Mouse (Mus musculus) CH12.LX (cell line): ENCODE measurements around the gene Traip.

Experiments
- CTCF ChIP-seq, 2 experiments: IDR thresholded peaks in 1 of 2; conservative IDR thresholded peaks in 1 of 2; 2 replicates each; pipeline ENCODE4 v1.5.1; 2011 to 2012; ENCODE audit warnings: low read depth in 2 of 2, low read length in 2 of 2, improper control_type of control experiment in 1 of 2, inconsistent platforms in 1 of 2, mild to moderate bottlenecking in 1 of 2, moderate library complexity in 1 of 2
- E2F4 ChIP-seq: IDR thresholded peaks from 2 replicates; pipeline ENCODE4 v1.6.1; 2011; ENCODE audit warnings: low read depth, low read length, improper control_type of control experiment; ENCODE audit not compliant: insufficient replicate concordance
- ELF1 ChIP-seq: IDR thresholded peaks from 2 replicates; pipeline ENCODE4 v1.6.1; 2014; ENCODE audit warnings: low read depth, mild to moderate bottlenecking, inconsistent platforms, low read length, improper control_type of control experiment
- MAFK ChIP-seq: IDR thresholded peaks from 2 replicates; pipeline ENCODE4 v1.6.1; 2011; ENCODE audit warnings: low read length, improper control_type of control experiment; ENCODE audit not compliant: insufficient replicate concordance
- MAZ ChIP-seq: IDR thresholded peaks from 2 replicates; pipeline ENCODE4 v1.6.1; 2012; ENCODE audit warnings: low read depth, mild to moderate bottlenecking, inconsistent platforms, low read length, improper control_type of control experiment, moderate library complexity
- MYC ChIP-seq: IDR thresholded peaks from 2 replicates; pipeline ENCODE4 v1.6.1; 2011; ENCODE audit warnings: low read depth, mild to moderate bottlenecking, improper control_type of control experiment, low read length
- PAX5 ChIP-seq: IDR thresholded peaks from 2 replicates; pipeline ENCODE4 v1.6.1; 2012; ENCODE audit warnings: low read length, inconsistent platforms, mixed read lengths
- POLR2A ChIP-seq: IDR thresholded peaks from 2 replicates; pipeline ENCODE4 v1.6.1; 2011; ENCODE audit warnings: low read depth, mild to moderate bottlenecking, improper control_type of control experiment, low read length
- SMC3 ChIP-seq: IDR thresholded peaks from 2 replicates; pipeline ENCODE4 v1.6.1; 2011; ENCODE audit warnings: low read depth, low read length, improper control_type of control experiment
- TCF12 ChIP-seq: IDR thresholded peaks from 2 replicates; pipeline ENCODE4 v1.6.1; 2014; ENCODE audit warnings: low read depth, mild to moderate bottlenecking, inconsistent platforms, low read length, improper control_type of control experiment
- USF2 ChIP-seq: conservative IDR thresholded peaks from 2 replicates; pipeline ENCODE4 v1.6.1; 2011; ENCODE audit warnings: low read depth, low read length, improper control_type of control experiment

DNA sequence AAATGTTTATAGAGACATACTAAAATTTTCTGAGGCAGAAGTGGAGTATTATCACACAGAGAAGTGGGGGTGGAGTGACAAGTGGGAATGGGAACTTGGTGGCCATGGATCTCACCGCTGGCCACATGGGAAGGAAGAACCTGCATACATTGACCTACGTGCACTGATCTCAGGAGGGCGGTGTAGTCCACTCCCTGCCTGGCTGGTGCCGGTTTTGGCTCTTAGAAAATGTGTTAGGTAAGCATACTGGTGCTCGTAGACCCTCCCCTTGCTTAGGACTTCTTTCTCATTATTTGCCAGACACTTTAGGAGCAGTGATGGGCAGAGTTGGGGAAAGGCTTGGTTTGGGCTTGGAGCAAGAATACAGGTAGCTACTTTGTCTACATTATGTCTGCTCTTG, 58.1 kb downstream of the Traip start:
- TF ChIP-seq CTCF (conservative IDR thresholded peaks at IDR 0.05 in 1 of 2, IDR thresholded peaks at IDR 0.05 in 1 of 2; ENCODE audit: low read depth in 2 of 2, low read length in 2 of 2) (no peak), TCF12 (no peak), MAZ (no peak), SMC3 (no peak), MYC (no peak), USF2 (no peak), POLR2A (no peak), PAX5 (no peak), MAFK (no peak), E2F4 (no peak), ELF1 (no peak)
